Mouse (Mus musculus): Measurements from ENCODE around the gene Myo1b.

Myo1b gene

GRCm38 (mm10) chr1:51778241-51778640 lies 137.6 kb downstream of the Myo1b start:
- no peak for DNase-seq

GRCm38 (mm10) chr1:51770504-51770871 lies 145.4 kb downstream of the Myo1b start:
- DNase-seq, result no peak

- DNase-seq, result no peak
These were observed 145.9 kb downstream of the Myo1b start for GRCm38 (mm10) chr1:51769815-51770503.

GRCm38 (mm10) chr1:51766271-51766670 lies 149.6 kb downstream of the Myo1b start:
- no peak for DNase-seq

GRCm38 (mm10) chr1:51765156-51765555 lies 150.7 kb downstream of the Myo1b start:
- peak; percentile 41 for DNase-seq

GRCm38 (mm10) chr1:51759657-51760056 lies 156.2 kb downstream of the Myo1b start:
- DNase-seq, result no peak

GRCm38 (mm10) chr1:51758326-51759109 lies 157.4 kb downstream of the Myo1b start:
- no peak for DNase-seq

- DNase-seq, result no peak
These were observed 162.2 kb downstream of the Myo1b start for GRCm38 (mm10) chr1:51753621-51754020.

- DNase-seq, result no peak
These were observed 164.9 kb downstream of the Myo1b start for GRCm38 (mm10) chr1:51751006-51751405.

- no peak for DNase-seq
These were observed 167.6 kb downstream of the Myo1b start for GRCm38 (mm10) chr1:51748306-51748705.

GRCm38 (mm10) chr1:51747494-51747893 lies 168.4 kb downstream of the Myo1b start:
- no peak for DNase-seq

- DNase-seq, result no peak
These were observed 169.1 kb downstream of the Myo1b start for GRCm38 (mm10) chr1:51746711-51747240.

GRCm38 (mm10) chr1:51743756-51744425 lies 172.0 kb downstream of the Myo1b start:
- DNase-seq, result no peak

GRCm38 (mm10) chr1:51742586-51742985 lies 173.3 kb downstream of the Myo1b start:
- DNase-seq, result no peak

GRCm38 (mm10) chr1:51740626-51741231 lies 175.1 kb downstream of the Myo1b start:
- DNase-seq, result no peak

- no peak for DNase-seq
These were observed 176.5 kb downstream of the Myo1b start for GRCm38 (mm10) chr1:51739252-51739852.

GRCm38 (mm10) chr1:51736822-51737221 lies 179.0 kb downstream of the Myo1b start:
- no peak for DNase-seq

GRCm38 (mm10) chr1:51734721-51735120 lies 181.2 kb downstream of the Myo1b start:
- DNase-seq, result no peak

- DNase-seq, result no peak
These were observed 186.5 kb downstream of the Myo1b start for GRCm38 (mm10) chr1:51729407-51729806.

- no peak for DNase-seq
These were observed 187.1 kb downstream of the Myo1b start for GRCm38 (mm10) chr1:51728816-51729215.

- no peak for DNase-seq
These were observed 195.8 kb downstream of the Myo1b start for GRCm38 (mm10) chr1:51719897-51720673.

- no peak for DNase-seq
These were observed 205.0 kb downstream of the Myo1b start for GRCm38 (mm10) chr1:51710831-51711230.

Measured in cerebellum, adult 9-11 months (tissue).